Mouse (Mus musculus): ENCODE measurements around the gene Mars. TPM values are rescaled to one million over a fixed set of nuclear protein-coding genes. Genes with fewer than 3 reads are reported as not detected.
A peak's percentile ranks its signal among the peaks of the same experiment; 100 is the strongest.

Mars gene
- polyA plus RNA-seq (2014; fragmentation: Nextera tagmentation; extraction: Ambion mirVana): 128 and 132 TPM in 2 replicates

GRCm38 (mm10) chr10:127311476-127312355 lies at the start of gene Mars:
TSS of gene Mars (minus strand) at chr10:127311786.
- WGBS: under 1% methylated on average over 65 of the region's 65 CpGs
- Histone ChIP-seq H3K36me3 (ENCODE audit: insufficient read depth) (peaks cover 29% of the 10 kb centered on the region), H3K27me3 (ENCODE audit: insufficient read depth, low read length) (no peaks in the 10 kb centered on the region), H3K4me3 (ENCODE audit: low read depth, low read length) (peak within 1 kb of the TSS; percentile 77), H3K9ac (peak within 1 kb of the TSS; percentile 76), H3K27ac (ENCODE audit: low read depth) (peak within 1 kb of the TSS; percentile 84), H3K4me1 (ENCODE audit: insufficient read depth) (no peaks in the 10 kb centered on the region), H3K9me3 (ENCODE audit: low read depth, low read length) (no peaks in the 10 kb centered on the region), H3K4me2 (peak within 1 kb of the TSS; percentile 67)
- TF ChIP-seq CTCF (IDR thresholded peaks at IDR 0.05; ENCODE audit: low read depth): no peak
- peak; percentile 98 for DNase-seq
- peak; percentile 98 for ATAC-seq (ENCODE audit: insufficient read depth)

DNA sequence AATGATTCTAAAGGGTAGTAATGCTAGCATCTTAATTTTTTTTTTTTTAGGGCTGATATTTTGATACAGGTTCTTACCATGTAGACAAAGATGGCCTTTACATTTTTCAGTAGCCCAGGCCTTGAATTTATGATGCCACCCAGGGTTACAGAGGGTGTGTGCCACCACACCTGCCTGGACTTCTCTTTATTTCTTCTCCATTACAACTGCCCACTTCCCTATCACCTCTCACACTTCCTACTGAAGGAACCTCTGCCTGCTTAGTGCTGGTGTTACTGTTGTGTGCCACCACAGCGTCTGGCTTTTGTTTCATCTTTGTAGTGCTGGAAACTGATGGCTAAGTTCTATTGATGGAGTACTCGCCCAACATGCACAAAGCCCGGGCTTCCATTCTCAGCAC lies 49.1 kb upstream of the Mars start:
- no peak overlapping the region for H3K4me3 ChIP-seq (ENCODE audit: low read depth, low read length)
- no peaks in the 10 kb centered on the region for H3K9me3 ChIP-seq (ENCODE audit: low read depth, low read length)
- H3K9ac ChIP-seq: no peak overlapping the region
- H3K4me2 ChIP-seq: no peak overlapping the region
- no peak overlapping the region for H3K27ac ChIP-seq (ENCODE audit: low read depth)
- no peaks in the 10 kb centered on the region for H3K36me3 ChIP-seq (ENCODE audit: insufficient read depth)
- WGBS: 84% methylated on average over 3 of the region's 3 CpGs
- DNase-seq: no peak
- ATAC-seq (ENCODE audit: insufficient read depth): no peak
- no peak for TF ChIP-seq CTCF (IDR thresholded peaks at IDR 0.05; ENCODE audit: low read depth)
- no peaks in the 10 kb centered on the region for H3K4me1 ChIP-seq (ENCODE audit: insufficient read depth)
- H3K27me3 ChIP-seq (ENCODE audit: insufficient read depth, low read length): no peaks in the 10 kb centered on the region

- no peak overlapping the region for H3K4me2 ChIP-seq
- no peaks in the 10 kb centered on the region for H3K9me3 ChIP-seq (ENCODE audit: low read depth, low read length)
- no peaks in the 10 kb centered on the region for H3K4me1 ChIP-seq (ENCODE audit: insufficient read depth)
- no peak overlapping the region for H3K27ac ChIP-seq (ENCODE audit: low read depth)
- H3K9ac ChIP-seq: no peak overlapping the region
- no peaks in the 10 kb centered on the region for H3K27me3 ChIP-seq (ENCODE audit: insufficient read depth, low read length)
- no peaks in the 10 kb centered on the region for H3K36me3 ChIP-seq (ENCODE audit: insufficient read depth)
- no peak for DNase-seq
- ATAC-seq (ENCODE audit: insufficient read depth): no peak
- WGBS: 60% methylated on average over 10 of the region's 10 CpGs
- no peak overlapping the region for H3K4me3 ChIP-seq (ENCODE audit: low read depth, low read length)
- TF ChIP-seq CTCF (IDR thresholded peaks at IDR 0.05; ENCODE audit: low read depth): no peak
Observed at GRCm38 (mm10) chr10:127355336-127355735, 43.8 kb upstream of the Mars start.

DNA sequence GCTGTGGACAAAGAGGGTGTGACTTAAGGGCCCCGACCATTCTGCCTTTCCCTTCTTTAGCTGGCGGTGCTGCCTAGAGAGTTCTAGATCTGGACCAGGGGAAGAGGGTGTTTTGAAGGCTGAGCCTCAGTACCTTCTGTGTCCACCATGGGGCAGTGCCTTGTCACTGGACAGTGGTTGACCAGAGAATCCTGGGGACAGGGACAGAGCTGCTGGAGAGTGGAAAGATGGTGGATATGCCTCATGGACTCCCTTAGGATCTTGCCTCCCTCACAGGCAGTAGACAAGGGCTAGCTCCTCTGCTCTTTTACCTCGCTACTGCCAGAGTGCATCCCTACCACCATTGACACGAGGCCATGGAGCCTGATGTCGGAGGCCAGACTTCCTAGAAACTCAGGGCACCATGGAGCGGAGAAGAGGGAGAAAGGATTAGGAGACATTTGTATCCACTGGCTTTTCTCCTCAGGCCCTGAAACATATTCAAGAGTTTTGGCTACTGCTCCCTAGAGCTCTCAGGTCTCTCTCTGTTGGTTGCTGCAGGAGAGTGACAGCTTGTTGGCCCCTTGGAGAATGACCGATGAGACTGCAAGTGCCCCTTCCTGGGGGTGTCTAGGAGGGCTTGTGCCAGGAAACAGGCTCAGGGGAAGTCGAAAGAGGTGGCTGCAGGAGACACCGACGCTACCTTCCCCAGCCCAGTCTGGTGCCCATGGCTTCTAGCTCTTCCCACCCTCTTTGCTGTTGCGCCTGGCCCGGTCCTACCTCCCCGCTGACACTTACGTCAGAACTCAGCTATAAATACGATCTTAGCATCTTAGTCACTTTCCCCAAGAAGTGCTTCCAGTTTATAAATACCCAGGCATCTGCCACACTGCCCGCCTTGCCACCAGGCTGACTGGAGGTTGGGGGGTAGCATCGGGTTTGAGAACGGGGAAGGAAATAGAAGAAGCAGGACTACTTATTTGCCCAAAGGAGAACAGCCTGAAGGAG lies 42.6 kb upstream of the Mars start, which contains the start of gene Inhbe:
Gene Inhbe, minus strand, starts transcription at position 503 of the 987 bp plus-strand sequence.
- Histone ChIP-seq H3K27ac (ENCODE audit: low read depth) (no peak within 1 kb of the TSS), H3K4me3 (ENCODE audit: low read depth, low read length) (no peak within 1 kb of the TSS), H3K4me1 (ENCODE audit: insufficient read depth) (no peaks in the 10 kb centered on the region), H3K27me3 (ENCODE audit: insufficient read depth, low read length) (no peaks in the 10 kb centered on the region), H3K9me3 (ENCODE audit: low read depth, low read length) (no peaks in the 10 kb centered on the region), H3K9ac (no peak within 1 kb of the TSS), H3K4me2 (no peak within 1 kb of the TSS), H3K36me3 (ENCODE audit: insufficient read depth) (no peaks in the 10 kb centered on the region)
- WGBS: 74% methylated on average over 18 of the region's 18 CpGs
- ATAC-seq (ENCODE audit: insufficient read depth) (no peak), DNase-seq (peak; percentile 24)
- peak; percentile 57 for TF ChIP-seq CTCF (IDR thresholded peaks at IDR 0.05; ENCODE audit: low read depth)

GRCm38 (mm10) chr10:127352766-127353165 lies 41.2 kb upstream of the Mars start:
- Histone ChIP-seq H3K4me3 (ENCODE audit: low read depth, low read length) (no peak overlapping the region), H3K27ac (ENCODE audit: low read depth) (no peak overlapping the region), H3K9me3 (ENCODE audit: low read depth, low read length) (no peaks in the 10 kb centered on the region), H3K36me3 (ENCODE audit: insufficient read depth) (no peaks in the 10 kb centered on the region), H3K4me1 (ENCODE audit: insufficient read depth) (no peaks in the 10 kb centered on the region), H3K4me2 (no peak overlapping the region), H3K9ac (no peak overlapping the region), H3K27me3 (ENCODE audit: insufficient read depth, low read length) (no peaks in the 10 kb centered on the region)
- 90% methylated on average over 11 of the region's 11 CpGs for whole genome bisulfite sequencing
- ATAC-seq (ENCODE audit: insufficient read depth) (no peak), DNase-seq (no peak)
- no peak for TF ChIP-seq CTCF (IDR thresholded peaks at IDR 0.05; ENCODE audit: low read depth)

GRCm38 (mm10) chr10:127352187-127352586 lies 40.6 kb upstream of the Mars start:
- Histone ChIP-seq H3K4me3 (ENCODE audit: low read depth, low read length) (no peak overlapping the region), H3K27ac (ENCODE audit: low read depth) (no peak overlapping the region), H3K36me3 (ENCODE audit: insufficient read depth) (no peaks in the 10 kb centered on the region), H3K9me3 (ENCODE audit: low read depth, low read length) (no peaks in the 10 kb centered on the region), H3K4me2 (no peak overlapping the region), H3K27me3 (ENCODE audit: insufficient read depth, low read length) (no peaks in the 10 kb centered on the region), H3K9ac (no peak overlapping the region), H3K4me1 (ENCODE audit: insufficient read depth) (no peaks in the 10 kb centered on the region)
- no peak for DNase-seq
- ATAC-seq (ENCODE audit: insufficient read depth): no peak
- 82% methylated on average over 9 of the region's 9 CpGs for WGBS
- no peak for TF ChIP-seq CTCF (IDR thresholded peaks at IDR 0.05; ENCODE audit: low read depth)
